Mouse (Mus musculus) MEL (cell line): ENCODE measurements around the gene Spata21.

ENCODE experiments used
- BHLHE40 ChIP-seq: IDR thresholded peaks from 2 replicates; pipeline ENCODE4 v1.6.1; 2012; ENCODE audit warnings: low read depth, mild to moderate bottlenecking, inconsistent platforms, low read length, improper control_type of control experiment, borderline replicate concordance
- CTCF ChIP-seq, 3 experiments: IDR thresholded peaks in 2 of 3; conservative IDR thresholded peaks in 1 of 3; 2 replicates each; pipeline ENCODE4 v1.5.1; 2011 to 2012; ENCODE audit warnings: low read length in 3 of 3, low read depth in 2 of 3, mild to moderate bottlenecking in 2 of 3, improper control_type of control experiment in 1 of 3, inconsistent platforms in 1 of 3, mixed read lengths in 1 of 3, moderate library complexity in 1 of 3; ENCODE audit not compliant: control insufficient read depth in 1 of 3, insufficient read depth in 1 of 3, poor library complexity in 1 of 3, severe bottlenecking in 1 of 3
- ELF1 ChIP-seq: IDR thresholded peaks from 2 replicates; pipeline ENCODE4 v1.6.1; 2014; ENCODE audit warnings: low read depth, mild to moderate bottlenecking, inconsistent platforms, low read length, improper control_type of control experiment, moderate library complexity
- EP300 ChIP-seq, 2 experiments: IDR thresholded peaks; 2 replicates each; pipeline ENCODE4 v1.6.1; 2011; ENCODE audit warnings: improper control_type of control experiment in 2 of 2, low read length in 2 of 2, low read depth in 1 of 2, mild to moderate bottlenecking in 1 of 2
- ETS1 ChIP-seq: IDR thresholded peaks from 2 replicates; pipeline ENCODE4 v1.6.1; 2012; ENCODE audit warnings: low read depth, mild to moderate bottlenecking, inconsistent platforms, low read length, improper control_type of control experiment, moderate library complexity
- KAT2A ChIP-seq: conservative IDR thresholded peaks from 2 replicates; pipeline ENCODE4 v1.6.1; 2012; ENCODE audit warnings: low read depth, low read length, improper control_type of control experiment, inconsistent platforms
- MAFK ChIP-seq: IDR thresholded peaks from 2 replicates; pipeline ENCODE4 v1.6.1; 2011; ENCODE audit warnings: low read depth, mild to moderate bottlenecking, low read length, improper control_type of control experiment, borderline replicate concordance
- MAX ChIP-seq: IDR thresholded peaks from 2 replicates; pipeline ENCODE4 v1.6.1; 2011; ENCODE audit warnings: low read length, improper control_type of control experiment
- MXI1 ChIP-seq: IDR thresholded peaks from 2 replicates; pipeline ENCODE4 v1.6.1; 2011; ENCODE audit warnings: mild to moderate bottlenecking, low read depth, low read length, improper control_type of control experiment
- NELFE ChIP-seq: IDR thresholded peaks from 2 replicates; pipeline ENCODE4 v1.6.1; 2011; ENCODE audit warnings: low read depth, low read length, improper control_type of control experiment
- POLR2A ChIP-seq, 2 experiments: IDR thresholded peaks; 2 replicates each; pipeline ENCODE4 v1.6.1; 2011 to 2012; ENCODE audit warnings: low read length in 2 of 2, mild to moderate bottlenecking in 2 of 2, control low read depth in 1 of 2, improper control_type of control experiment in 1 of 2, low read depth in 1 of 2, moderate library complexity in 1 of 2; ENCODE audit not compliant: control insufficient read depth in 1 of 2, insufficient read depth in 1 of 2, poor library complexity in 1 of 2
- TCF12 ChIP-seq: IDR thresholded peaks from 2 replicates; pipeline ENCODE4 v1.6.1; 2014; ENCODE audit warnings: low read depth, mild to moderate bottlenecking, inconsistent platforms, low read length, improper control_type of control experiment, moderate library complexity
- USF1 ChIP-seq: IDR thresholded peaks from 2 replicates; pipeline ENCODE4 v1.6.1; 2014; ENCODE audit warnings: low read depth, mild to moderate bottlenecking, inconsistent platforms, low read length, improper control_type of control experiment, moderate library complexity

DNA sequence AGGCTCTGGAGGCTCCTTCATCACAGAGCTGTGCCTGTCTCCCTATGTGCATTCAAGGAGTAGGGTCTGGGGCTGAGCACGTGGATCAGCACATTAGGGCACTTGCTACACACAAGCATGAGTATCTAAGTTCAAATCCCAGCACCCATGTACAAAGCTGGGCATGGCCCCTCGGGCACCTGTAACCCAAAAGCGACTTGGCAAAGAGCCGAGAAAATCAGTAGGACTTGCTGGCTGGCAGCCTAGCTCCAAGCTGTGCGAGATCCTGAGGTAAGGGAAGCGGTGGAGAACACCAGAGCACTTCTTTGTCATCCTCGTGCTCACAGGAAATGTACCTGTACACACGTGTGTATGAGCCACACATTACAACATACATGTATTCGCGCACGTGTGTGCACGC lies 35.7 kb upstream of the Spata21 start:
- TF ChIP-seq MAFK (no peak), BHLHE40 (no peak), POLR2A (IDR thresholded peaks at IDR 0.05; ENCODE audit: control insufficient read depth in 1 of 2, insufficient read depth in 1 of 2, low read depth in 1 of 2, low read length in 2 of 2, poor library complexity in 1 of 2) (no peak), ETS1 (no peak), EP300 (IDR thresholded peaks at IDR 0.05; ENCODE audit: low read depth in 1 of 2, low read length in 2 of 2) (no peak), CTCF (IDR thresholded peaks at IDR 0.05 in 2 of 3, conservative IDR thresholded peaks at IDR 0.05 in 1 of 3; ENCODE audit: control insufficient read depth in 1 of 3, insufficient read depth in 1 of 3, low read depth in 2 of 3, low read length in 3 of 3, poor library complexity in 1 of 3, severe bottlenecking in 1 of 3) (no peak), USF1 (no peak), MXI1 (no peak), TCF12 (no peak), KAT2A (no peak), MAX (no peak), ELF1 (no peak), NELFE (no peak)
